Mouse (Mus musculus): Measurements from ENCODE around the gene B3galt5. TPM values are rescaled to one million over a fixed set of nuclear protein-coding genes. Genes with fewer than 3 reads are reported as not detected.

The B3galt5 gene
- polyA plus RNA-seq (2012) = not detected in 2 replicates

DNA sequence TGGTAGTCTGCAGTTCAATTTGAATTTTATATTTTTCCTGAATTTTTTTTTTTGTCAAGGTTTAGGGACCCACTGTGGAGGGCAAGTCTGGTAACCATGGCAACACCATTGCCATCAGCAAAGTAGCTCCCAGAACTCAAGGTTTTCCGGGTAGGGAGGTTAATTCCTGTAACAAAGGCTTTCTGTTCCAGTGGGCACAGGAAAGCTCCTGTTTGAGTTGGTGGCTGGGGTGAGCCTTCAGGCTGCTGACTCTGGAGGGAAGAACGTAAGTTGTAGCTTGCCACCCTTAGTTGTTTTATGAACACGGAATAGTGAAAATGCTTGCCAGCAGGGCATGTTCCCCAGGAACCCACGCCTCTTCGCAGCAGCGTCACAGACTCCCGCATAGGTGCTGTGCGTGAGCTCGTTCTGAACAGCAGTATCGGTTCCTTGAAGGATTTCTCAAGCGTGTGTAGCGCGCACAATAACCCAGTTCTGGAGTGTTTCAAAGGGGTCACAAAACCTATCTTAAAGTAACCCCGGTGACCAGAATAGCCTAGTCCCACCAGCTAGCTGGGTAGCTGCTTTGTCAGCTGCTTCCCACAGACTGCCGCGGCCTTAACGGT lies at the start of gene B3galt5:
Gene B3galt5 (plus strand): TSS at position 436 of the 605 bp plus-strand sequence.
- no peaks in the 10 kb centered on the region for H3K4me1 ChIP-seq (ENCODE audit: control insufficient read depth)
- TF ChIP-seq GATA1 (IDR thresholded peaks at IDR 0.05; ENCODE audit: low read length) = no peak
- no peak for TF ChIP-seq TAL1 (IDR thresholded peaks at IDR 0.05; ENCODE audit: low read length)
- H3K36me3 ChIP-seq (ENCODE audit: control insufficient read depth) = no peaks in the 10 kb centered on the region
- H3K27me3 ChIP-seq (ENCODE audit: control insufficient read depth) = no peaks in the 10 kb centered on the region
- no peak within 1 kb of the TSS for H3K4me3 ChIP-seq (replicated peaks)
- no peaks in the 10 kb centered on the region for H3K9me3 ChIP-seq (ENCODE audit: control insufficient read depth, low read length)

DNA sequence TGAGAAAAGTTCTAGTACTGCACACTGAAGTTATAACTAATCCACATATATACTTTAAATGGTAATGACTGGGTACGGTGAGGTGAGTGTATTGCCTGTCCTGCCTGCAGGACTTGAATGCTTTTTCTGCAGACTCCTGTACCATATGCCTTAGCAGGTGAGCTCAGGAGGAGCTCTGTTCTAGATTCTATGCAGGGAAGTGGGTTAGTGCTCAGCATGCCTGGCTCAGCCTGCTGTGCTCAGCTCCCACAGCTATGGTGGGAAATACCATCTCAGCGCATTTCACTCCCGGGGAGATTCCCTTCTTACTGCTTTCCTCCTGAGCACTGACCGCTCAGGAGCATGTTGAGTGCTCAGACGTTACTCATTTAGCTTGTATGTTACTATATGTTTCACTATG lies 48.0 kb upstream of the B3galt5 start:
- H3K9me3 ChIP-seq (ENCODE audit: control insufficient read depth, low read length) = peaks cover 4% of the 10 kb centered on the region
- peaks cover 13% of the 10 kb centered on the region for H3K4me1 ChIP-seq (ENCODE audit: control insufficient read depth)
- H3K27me3 ChIP-seq (ENCODE audit: control insufficient read depth) = peaks cover 27% of the 10 kb centered on the region
- no peaks in the 10 kb centered on the region for H3K36me3 ChIP-seq (ENCODE audit: control insufficient read depth)
- TF ChIP-seq GATA1 (IDR thresholded peaks at IDR 0.05; ENCODE audit: low read length) (no peak), TAL1 (IDR thresholded peaks at IDR 0.05; ENCODE audit: low read length) (no peak)
- H3K4me3 ChIP-seq (replicated peaks) = no peak overlapping the region

DNA sequence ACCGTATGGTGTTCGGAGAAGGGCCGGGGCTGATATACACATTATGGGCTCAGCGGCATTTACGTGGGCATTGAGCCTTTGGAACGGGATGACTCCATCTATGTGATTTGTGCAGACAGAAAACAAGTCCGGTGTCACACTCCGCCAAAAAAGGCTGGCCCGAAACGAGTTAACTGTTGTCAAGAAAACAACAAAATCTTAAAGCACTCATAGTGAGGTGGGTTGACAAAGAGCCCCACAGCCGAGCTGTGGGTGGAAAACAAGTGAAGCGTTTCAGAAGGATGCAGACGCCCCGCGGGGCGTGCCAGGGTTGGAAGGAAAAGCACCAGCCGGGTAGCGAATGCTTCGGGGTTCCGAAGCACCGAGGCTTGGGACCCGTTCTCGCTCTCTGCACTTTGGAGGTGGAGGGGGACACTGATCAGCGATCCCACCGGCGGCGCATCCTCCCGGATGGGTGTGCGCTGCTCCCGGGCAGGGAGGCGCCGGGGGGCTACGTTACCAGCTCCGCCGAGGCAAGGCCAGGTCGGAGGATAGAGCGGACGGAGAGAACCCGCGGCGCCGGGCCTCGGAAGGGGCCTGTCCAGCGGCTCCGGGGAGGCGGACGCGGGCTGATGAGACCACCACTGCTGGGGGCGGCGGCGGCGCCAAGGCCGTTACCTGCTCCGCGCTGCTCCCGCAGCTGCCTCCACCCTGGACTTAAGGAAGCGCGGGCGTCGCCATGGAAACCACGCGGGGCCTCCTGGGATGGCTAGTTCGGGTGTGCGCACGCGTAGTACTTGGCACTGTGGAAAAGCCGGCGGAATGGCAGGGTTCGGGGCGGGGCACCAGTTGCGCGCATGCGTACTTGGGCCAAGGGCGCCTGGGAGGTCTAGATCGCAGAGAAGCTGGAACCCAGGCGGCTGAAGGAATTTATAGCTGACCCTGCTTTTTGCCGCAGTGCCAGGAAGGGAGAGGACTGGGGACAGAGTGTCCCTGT lies 43.8 kb upstream of the B3galt5 start, which contains the start of gene Lca5l:
Gene Lca5l (minus strand): TSS at position 741 of the 976 bp plus-strand sequence.
- Histone ChIP-seq H3K4me3 (replicated peaks) (peak within 1 kb of the TSS; percentile 75), H3K36me3 (ENCODE audit: control insufficient read depth) (no peaks in the 10 kb centered on the region), H3K4me1 (ENCODE audit: control insufficient read depth) (peaks cover 13% of the 10 kb centered on the region), H3K27me3 (ENCODE audit: control insufficient read depth) (peaks cover 27% of the 10 kb centered on the region), H3K9me3 (ENCODE audit: control insufficient read depth, low read length) (no peaks in the 10 kb centered on the region)
- TF ChIP-seq TAL1 (IDR thresholded peaks at IDR 0.05; ENCODE audit: low read length) = no peak
- TF ChIP-seq GATA1 (IDR thresholded peaks at IDR 0.05; ENCODE audit: low read length) = no peak

DNA sequence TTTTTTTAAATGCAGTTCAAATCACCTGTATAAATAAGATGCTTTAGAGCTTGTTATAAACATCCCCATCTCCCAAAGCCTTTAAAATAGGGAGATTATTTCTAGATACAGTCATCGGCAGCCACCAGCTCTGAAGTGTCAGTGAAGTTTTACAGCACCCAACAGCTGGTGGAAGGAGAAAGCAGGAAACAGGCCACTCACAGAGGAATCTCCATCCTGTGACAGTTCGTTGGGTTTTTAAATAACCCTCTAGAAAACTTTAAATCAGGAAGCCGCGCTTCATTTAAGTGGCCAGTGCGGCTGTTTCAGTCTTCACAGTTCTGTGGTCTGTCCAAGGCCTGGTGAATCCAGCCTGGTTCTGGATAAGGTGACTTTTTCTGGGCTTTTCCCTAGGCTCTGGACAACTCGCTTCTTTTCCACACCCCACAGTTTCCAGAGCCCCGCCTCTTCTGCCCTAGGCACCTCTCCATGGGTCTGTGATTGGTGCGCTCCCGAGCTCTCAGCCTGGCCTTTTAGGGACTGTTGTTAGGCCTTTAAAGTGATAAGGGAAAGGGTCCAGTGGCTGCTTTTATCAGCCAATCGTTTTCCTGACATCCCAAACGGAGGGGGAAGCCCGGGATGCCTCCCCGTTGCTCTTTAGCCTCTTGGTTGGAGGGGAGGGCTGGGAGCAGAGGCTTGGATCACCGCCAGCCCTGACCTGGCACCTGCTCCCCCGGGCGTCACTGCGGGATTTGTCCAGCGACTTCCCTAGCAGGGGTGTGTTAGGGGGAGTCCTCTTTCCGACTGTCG lies 35.5 kb upstream of the B3galt5 start, which contains the start of gene Sh3bgr:
Gene Sh3bgr (plus strand): TSS at position 538 of the 789 bp plus-strand sequence.
- Histone ChIP-seq H3K4me3 (replicated peaks) (no peak within 1 kb of the TSS), H3K9me3 (ENCODE audit: control insufficient read depth, low read length) (no peaks in the 10 kb centered on the region)
- no peak for TF ChIP-seq TAL1 (IDR thresholded peaks at IDR 0.05; ENCODE audit: low read length)
- TF ChIP-seq GATA1 (IDR thresholded peaks at IDR 0.05; ENCODE audit: low read length) = no peak

DNA sequence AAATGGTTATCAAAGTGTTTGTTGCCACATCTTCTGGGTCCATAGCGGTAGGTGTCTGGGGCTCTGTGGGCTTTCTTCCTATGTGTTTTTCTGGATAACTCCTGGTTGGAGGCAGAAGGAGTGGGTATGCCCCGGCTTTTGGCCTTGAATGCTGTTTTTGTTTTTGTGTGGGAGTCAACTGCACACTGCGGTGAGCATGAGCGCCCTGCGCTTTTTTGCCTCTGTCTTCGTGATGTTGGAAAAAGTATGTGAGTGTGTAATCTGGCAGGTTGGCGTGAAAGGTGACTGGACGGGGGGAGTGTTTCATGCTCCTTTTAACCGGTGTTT lies 34.9 kb upstream of the B3galt5 start:
- H3K4me1 ChIP-seq (ENCODE audit: control insufficient read depth) = no peaks in the 10 kb centered on the region
- no peak for TF ChIP-seq TAL1 (IDR thresholded peaks at IDR 0.05; ENCODE audit: low read length)
- no peaks in the 10 kb centered on the region for H3K36me3 ChIP-seq (ENCODE audit: control insufficient read depth)
- no peak overlapping the region for H3K4me3 ChIP-seq (replicated peaks)
- no peaks in the 10 kb centered on the region for H3K9me3 ChIP-seq (ENCODE audit: control insufficient read depth, low read length)
- H3K27me3 ChIP-seq (ENCODE audit: control insufficient read depth) = peaks cover 2% of the 10 kb centered on the region; the same call in 1 of the 2 replicates

More for the DNA sequence above, 35.5 kb upstream of the B3galt5 start, which contains the start of gene Sh3bgr:
- Histone ChIP-seq H3K4me1 (ENCODE audit: control insufficient read depth) (no peaks in the 10 kb centered on the region), H3K27me3 (ENCODE audit: control insufficient read depth) (peaks cover 2% of the 10 kb centered on the region; the same call in 1 of the 2 replicates), H3K36me3 (ENCODE audit: control insufficient read depth) (no peaks in the 10 kb centered on the region)

DNA sequence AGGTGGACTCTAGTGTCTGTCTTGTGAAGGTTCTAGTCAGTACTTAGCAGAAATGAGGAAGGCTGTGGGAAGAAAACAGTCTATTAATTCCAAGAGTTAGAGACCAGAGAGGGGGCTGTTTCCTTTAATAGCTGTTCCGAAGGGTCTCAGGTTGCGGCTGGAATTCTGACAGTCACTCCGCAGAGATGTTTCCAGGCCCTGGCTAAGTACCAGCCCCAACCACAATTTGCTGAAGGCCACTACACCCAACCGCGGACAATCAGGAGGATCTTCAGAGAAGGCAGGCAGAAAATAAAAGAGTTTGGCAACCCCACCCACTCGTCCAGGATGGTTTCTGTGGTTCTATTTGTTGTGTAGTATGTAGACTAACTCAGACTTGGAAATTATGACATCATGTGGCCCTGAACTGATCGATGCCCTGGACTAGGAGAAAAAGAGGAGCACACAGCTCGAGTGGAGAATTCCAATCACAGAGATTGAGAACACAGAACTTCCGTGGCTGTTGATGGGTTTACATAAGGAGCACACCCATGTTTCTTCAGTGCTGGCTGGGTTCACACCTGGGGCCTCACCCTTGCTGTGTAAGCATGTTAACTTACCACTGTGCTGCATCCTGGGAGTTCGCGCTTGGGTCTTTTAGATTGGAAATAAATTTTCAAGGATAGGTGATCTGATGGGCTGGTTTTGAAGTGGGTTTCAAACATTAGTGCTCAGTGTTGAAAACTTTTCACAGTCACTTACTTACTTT lies 33.9 kb upstream of the B3galt5 start:
- H3K9me3 ChIP-seq (ENCODE audit: control insufficient read depth, low read length) = no peaks in the 10 kb centered on the region
- H3K27me3 ChIP-seq (ENCODE audit: control insufficient read depth) = peaks cover 2% of the 10 kb centered on the region; the same call in 1 of the 2 replicates
- no peaks in the 10 kb centered on the region for H3K4me1 ChIP-seq (ENCODE audit: control insufficient read depth)
- no peaks in the 10 kb centered on the region for H3K36me3 ChIP-seq (ENCODE audit: control insufficient read depth)
- TF ChIP-seq GATA1 (IDR thresholded peaks at IDR 0.05; ENCODE audit: low read length) (no peak), TAL1 (IDR thresholded peaks at IDR 0.05; ENCODE audit: low read length) (no peak)
- no peak overlapping the region for H3K4me3 ChIP-seq (replicated peaks)

DNA sequence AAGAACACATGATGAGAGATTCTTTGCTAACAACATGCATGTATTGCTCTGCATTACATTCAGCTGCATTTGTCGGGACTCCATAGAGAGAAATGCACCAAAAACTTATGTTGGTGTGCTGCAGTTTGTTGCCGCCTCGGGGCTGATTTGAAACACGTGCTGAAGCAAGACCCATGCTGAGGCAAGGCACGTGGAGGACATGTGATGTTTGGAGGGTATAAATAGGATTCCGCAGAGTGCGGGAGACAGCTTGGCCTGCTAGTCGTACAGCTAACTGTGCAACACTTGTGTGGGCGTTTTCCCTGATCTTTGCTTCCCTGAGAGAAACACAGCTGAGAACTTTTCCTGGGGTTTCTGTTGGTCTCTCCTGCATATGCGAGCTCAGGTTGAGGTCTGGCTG lies 25.8 kb upstream of the B3galt5 start:
- no peak overlapping the region for H3K4me3 ChIP-seq (replicated peaks)
- no peak for TF ChIP-seq GATA1 (IDR thresholded peaks at IDR 0.05; ENCODE audit: low read length)
- TF ChIP-seq TAL1 (IDR thresholded peaks at IDR 0.05; ENCODE audit: low read length) = no peak
- H3K9me3 ChIP-seq (ENCODE audit: control insufficient read depth, low read length) = peaks cover 2% of the 10 kb centered on the region; the same call in 1 of the 2 replicates
- H3K36me3 ChIP-seq (ENCODE audit: control insufficient read depth) = no peaks in the 10 kb centered on the region
- no peaks in the 10 kb centered on the region for H3K27me3 ChIP-seq (ENCODE audit: control insufficient read depth)
- H3K4me1 ChIP-seq (ENCODE audit: control insufficient read depth) = no peaks in the 10 kb centered on the region

DNA sequence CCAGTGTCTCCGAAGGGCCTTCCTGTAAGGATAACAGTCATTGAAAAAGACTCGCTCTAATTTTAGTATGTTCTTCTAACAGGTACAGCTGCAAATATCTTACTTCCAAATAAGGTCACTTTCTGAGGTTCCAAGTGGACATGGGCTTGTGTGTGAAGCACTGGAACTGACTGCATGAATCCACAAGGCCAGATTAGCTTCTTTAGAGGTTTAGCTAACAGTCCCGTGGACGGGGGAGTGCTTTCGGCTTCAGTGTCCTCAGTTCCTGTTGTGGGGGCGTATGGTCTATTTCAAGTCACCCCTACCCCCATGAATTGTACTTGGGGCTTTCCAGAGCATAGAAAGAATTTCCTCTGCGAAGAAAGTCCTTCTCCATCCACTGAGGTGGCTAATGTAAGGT lies 24.7 kb upstream of the B3galt5 start:
- Histone ChIP-seq H3K27me3 (ENCODE audit: control insufficient read depth) (no peaks in the 10 kb centered on the region), H3K9me3 (ENCODE audit: control insufficient read depth, low read length) (peaks cover 2% of the 10 kb centered on the region; the same call in 1 of the 2 replicates), H3K4me3 (replicated peaks) (no peak overlapping the region), H3K36me3 (ENCODE audit: control insufficient read depth) (no peaks in the 10 kb centered on the region), H3K4me1 (ENCODE audit: control insufficient read depth) (no peaks in the 10 kb centered on the region)
- TF ChIP-seq TAL1 (IDR thresholded peaks at IDR 0.05; ENCODE audit: low read length) (no peak), GATA1 (IDR thresholded peaks at IDR 0.05; ENCODE audit: low read length) (no peak)

Data from erythroblast, embryonic 14.5 days (primary cell).